Mouse (Mus musculus) CH12.LX (cell line): Measurements from ENCODE around the gene Galnt16. TPM values are rescaled to one million over a fixed set of nuclear protein-coding genes. Genes with fewer than 3 reads are reported as not detected.

ENCODE experiments used
- DNase-seq: peaks from one replicate; pipeline ENCODE4 v3.0.0-alpha.2; 2013; ENCODE audit errors: extremely low read depth
- H3K27ac ChIP-seq: 2 replicates; pipeline ENCODE4 v1.5.1; 2012; ENCODE audit warnings: low read depth, mild to moderate bottlenecking, control low read depth, moderate library complexity; ENCODE audit not compliant: insufficient read depth
- H3K27me3 ChIP-seq: replicated peaks from 2 replicates; pipeline ENCODE3; 2012; ENCODE audit warnings: inconsistent platforms
- H3K36me3 ChIP-seq, 2 experiments: replicated peaks in 1 of 2; 2 replicates each; pipeline versions ENCODE3 to v1.6.1; 2012; ENCODE audit warnings: inconsistent platforms in 1 of 2, low read length in 1 of 2, mild to moderate bottlenecking in 1 of 2, mixed read lengths in 1 of 2, moderate library complexity in 1 of 2; ENCODE audit not compliant: control insufficient read depth in 1 of 2, insufficient read depth in 1 of 2
- H3K4me1 ChIP-seq, 2 experiments: 2 replicates each; pipeline ENCODE4 v1.6.1; 2012; ENCODE audit warnings: inconsistent platforms in 1 of 2, moderate library complexity in 1 of 2; ENCODE audit not compliant: insufficient read depth in 2 of 2, control insufficient read depth in 1 of 2
- H3K4me2 ChIP-seq: 2 replicates; pipeline ENCODE4 v1.6.1; 2012; ENCODE audit warnings: low read depth, mild to moderate bottlenecking, control low read depth; ENCODE audit not compliant: poor library complexity, insufficient read depth, severe bottlenecking
- H3K4me3 ChIP-seq, 3 experiments: fragments of 150-350 bp in 1 of 3; sonication (generic) in 1 of 3; replicated peaks in 1 of 3; 2 replicates each; pipeline versions ENCODE3 to v1.5.1; 2011 to 2012; ENCODE audit warnings: low read depth in 2 of 3, low read length in 2 of 3, mild to moderate bottlenecking in 2 of 3, moderate library complexity in 2 of 3, control low read depth in 1 of 3, improper control_type of control experiment in 1 of 3, inconsistent platforms in 1 of 3, mixed read lengths in 1 of 3; ENCODE audit not compliant: poor library complexity in 1 of 3
- H3K79me2 ChIP-seq: replicated peaks from 2 replicates; pipeline ENCODE4 v1.6.1; 2012; ENCODE audit warnings: mild to moderate bottlenecking, moderate library complexity; ENCODE audit not compliant: control insufficient read depth, poor library complexity, insufficient read depth, severe bottlenecking; ENCODE audit errors: extremely low read depth
- H3K9ac ChIP-seq: 2 replicates; pipeline ENCODE4 v1.6.1; 2012; ENCODE audit warnings: low read depth, mild to moderate bottlenecking, control low read depth, moderate library complexity; ENCODE audit not compliant: insufficient read depth
- H3K9me3 ChIP-seq: replicated peaks from 2 replicates; pipeline ENCODE3; 2012; ENCODE audit warnings: low read length, inconsistent platforms, mixed read lengths
- CHD1 ChIP-seq: IDR thresholded peaks from 2 replicates; pipeline ENCODE4 v1.6.1; 2012; ENCODE audit warnings: low read depth, low read length, improper control_type of control experiment, inconsistent platforms
- CHD2 ChIP-seq: IDR thresholded peaks from 2 replicates; pipeline ENCODE4 v1.6.1; 2011; ENCODE audit warnings: low read length, improper control_type of control experiment
- CTCF ChIP-seq, 2 experiments: IDR thresholded peaks in 1 of 2; conservative IDR thresholded peaks in 1 of 2; 2 replicates each; pipeline ENCODE4 v1.5.1; 2011 to 2012; ENCODE audit warnings: low read depth in 2 of 2, low read length in 2 of 2, improper control_type of control experiment in 1 of 2, inconsistent platforms in 1 of 2, mild to moderate bottlenecking in 1 of 2, moderate library complexity in 1 of 2
- E2F4 ChIP-seq: IDR thresholded peaks from 2 replicates; pipeline ENCODE4 v1.6.1; 2011; ENCODE audit warnings: low read depth, low read length, improper control_type of control experiment; ENCODE audit not compliant: insufficient replicate concordance
- GABPA ChIP-seq: IDR thresholded peaks from 2 replicates; pipeline ENCODE4 v1.6.1; 2012; ENCODE audit warnings: low read depth, low read length, improper control_type of control experiment, inconsistent platforms; ENCODE audit not compliant: insufficient replicate concordance
- HCFC1 ChIP-seq: IDR thresholded peaks from 2 replicates; pipeline ENCODE4 v1.6.1; 2012; ENCODE audit warnings: low read depth, mild to moderate bottlenecking, inconsistent platforms, low read length, improper control_type of control experiment
- JUND ChIP-seq: conservative IDR thresholded peaks from 2 replicates; pipeline ENCODE4 v1.6.1; 2011; ENCODE audit warnings: low read depth, low read length, improper control_type of control experiment
- KAT2A ChIP-seq: IDR thresholded peaks from 2 replicates; pipeline ENCODE4 v1.6.1; 2012; ENCODE audit warnings: low read length, improper control_type of control experiment, inconsistent platforms; ENCODE audit not compliant: insufficient replicate concordance
- MAX ChIP-seq: IDR thresholded peaks from 2 replicates; pipeline ENCODE4 v1.6.1; 2011; ENCODE audit warnings: low read length, improper control_type of control experiment
- NRF1 ChIP-seq: IDR thresholded peaks from 2 replicates; pipeline ENCODE4 v1.6.1; 2014; ENCODE audit warnings: low read depth, mild to moderate bottlenecking, inconsistent platforms, low read length, improper control_type of control experiment, moderate library complexity
- PAX5 ChIP-seq: IDR thresholded peaks from 2 replicates; pipeline ENCODE4 v1.6.1; 2012; ENCODE audit warnings: low read length, inconsistent platforms, mixed read lengths
- POLR2A ChIP-seq: IDR thresholded peaks from 2 replicates; pipeline ENCODE4 v1.6.1; 2011; ENCODE audit warnings: low read depth, mild to moderate bottlenecking, improper control_type of control experiment, low read length
- RAD21 ChIP-seq: IDR thresholded peaks from 2 replicates; pipeline ENCODE4 v1.6.1; 2011; ENCODE audit warnings: low read depth, mild to moderate bottlenecking, low read length, improper control_type of control experiment, moderate library complexity
- RCOR1 ChIP-seq: conservative IDR thresholded peaks from 2 replicates; pipeline ENCODE4 v1.6.1; 2012; ENCODE audit warnings: low read depth, mild to moderate bottlenecking, inconsistent platforms, low read length, improper control_type of control experiment
- SIN3A ChIP-seq: IDR thresholded peaks from 2 replicates; pipeline ENCODE4 v1.6.1; 2012; ENCODE audit warnings: low read length, improper control_type of control experiment, inconsistent platforms
- SMC3 ChIP-seq: IDR thresholded peaks from 2 replicates; pipeline ENCODE4 v1.6.1; 2011; ENCODE audit warnings: low read depth, low read length, improper control_type of control experiment
- TBP ChIP-seq: conservative IDR thresholded peaks from 2 replicates; pipeline ENCODE4 v1.6.1; 2011; ENCODE audit warnings: low read depth, low read length, improper control_type of control experiment
- TCF12 ChIP-seq: IDR thresholded peaks from 2 replicates; pipeline ENCODE4 v1.6.1; 2014; ENCODE audit warnings: low read depth, mild to moderate bottlenecking, inconsistent platforms, low read length, improper control_type of control experiment
- UBTF ChIP-seq: IDR thresholded peaks from 2 replicates; pipeline ENCODE4 v1.6.1; 2012; ENCODE audit warnings: low read depth, mild to moderate bottlenecking, inconsistent platforms, low read length, improper control_type of control experiment, moderate library complexity
- USF1 ChIP-seq: IDR thresholded peaks from 2 replicates; pipeline ENCODE4 v1.6.1; 2014; ENCODE audit warnings: low read depth, mild to moderate bottlenecking, inconsistent platforms, low read length, improper control_type of control experiment
- USF2 ChIP-seq: conservative IDR thresholded peaks from 2 replicates; pipeline ENCODE4 v1.6.1; 2011; ENCODE audit warnings: low read depth, low read length, improper control_type of control experiment
- ZKSCAN1 ChIP-seq: IDR thresholded peaks from 2 replicates; pipeline ENCODE4 v1.6.1; 2012; ENCODE audit warnings: low read depth, inconsistent platforms, low read length, improper control_type of control experiment, borderline replicate concordance
- ZMIZ1 ChIP-seq: IDR thresholded peaks from 2 replicates; pipeline ENCODE4 v1.6.1; 2012; ENCODE audit warnings: low read depth, mild to moderate bottlenecking, inconsistent platforms, low read length, improper control_type of control experiment
- dilution Hi-C: fragments of 300-500 bp; cut with MboI; formaldehyde crosslinking; loops from 2 replicates; pipeline ENCODE4 v1.14.3; 2020; ENCODE audit warnings: low sequenced_read_pairs; ENCODE audit not compliant: extremely low pct_unique_long_range_greater_than_20kb, extremely low pct_ligation_motif_present
- in situ Hi-C: fragments of 300-500 bp; cut with MboI; formaldehyde crosslinking; loops from 3 replicates; pipeline ENCODE4 v1.14.3; 2019; ENCODE audit warnings: low sequenced_read_pairs, low pct_ligation_motif_present, low pct_unique_long_range_greater_than_20kb, mixed read lengths
- polyA plus RNA-seq: library from polyadenylated mRNA; unstranded; fragments of >175 nt; gene quantifications from 2 replicates; pipeline ENCODE4 v1.2.1, GENCODE M21; 2012; ENCODE audit warnings: low read depth; ENCODE audit not compliant: insufficient read length
- total RNA-seq, 2 experiments: library from RNA; depleted of rRNA; stranded (reverse); fragments of 300-350 nt in 1 of 2; fragments of >200 nt in 1 of 2; gene quantifications; 2 replicates each; pipeline ENCODE4 v1.2.3; 2012 to 2014

Galnt16 gene
- total and polyA plus RNA-seq, 3 experiments = not detected

DNA sequence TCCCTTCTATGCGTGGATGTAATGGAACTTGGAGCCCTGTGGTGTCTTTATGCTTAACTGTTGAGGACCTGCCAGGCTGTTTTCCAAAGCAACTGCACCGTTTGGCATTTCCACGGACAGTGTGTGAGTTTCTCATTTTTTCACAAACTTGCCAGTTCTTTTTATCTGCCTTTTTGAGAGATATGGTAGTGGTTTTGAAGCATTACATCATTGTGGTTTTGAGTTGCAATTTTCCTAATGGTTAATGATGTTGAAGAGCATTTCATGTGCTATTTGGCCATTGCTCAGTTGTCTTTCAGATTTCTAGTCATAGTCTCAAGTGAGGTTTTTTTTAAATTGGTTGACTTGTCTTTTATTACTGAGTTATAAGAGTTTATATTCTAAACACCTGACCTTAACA is 44.3 kb upstream of the Galnt16 start:
- H3K9me3 ChIP-seq = no peaks in the 10 kb centered on the region
- H3K27me3 ChIP-seq = no peaks in the 10 kb centered on the region
- no peak overlapping the region for H3K4me3 ChIP-seq
- H3K4me2 ChIP-seq = no peak overlapping the region
- peaks cover 6% of the 10 kb centered on the region; the same call in 1 of the 2 replicates for H3K79me2 ChIP-seq
- dilution Hi-C loops (no loop called here), in situ Hi-C loops (no loop called here)
- H3K4me1 ChIP-seq = peaks cover 0 to 23% of the 10 kb centered on the region in 2 experiments; a peak in 2 of 4 replicates
- H3K27ac ChIP-seq = no peak overlapping the region
- peaks cover 2 to 9% of the 10 kb centered on the region in 2 experiments for H3K36me3 ChIP-seq
- no peak for DNase-seq
- TF ChIP-seq CHD1 (no peak), MAX (no peak), USF2 (no peak), HCFC1 (no peak), ZKSCAN1 (no peak), SIN3A (no peak), CHD2 (no peak), JUND (no peak), RCOR1 (no peak), PAX5 (no peak), USF1 (no peak), SMC3 (no peak), TBP (no peak), GABPA (no peak), UBTF (no peak), TCF12 (no peak), ZMIZ1 (no peak), POLR2A (no peak)
- H3K9ac ChIP-seq = no peak overlapping the region

DNA sequence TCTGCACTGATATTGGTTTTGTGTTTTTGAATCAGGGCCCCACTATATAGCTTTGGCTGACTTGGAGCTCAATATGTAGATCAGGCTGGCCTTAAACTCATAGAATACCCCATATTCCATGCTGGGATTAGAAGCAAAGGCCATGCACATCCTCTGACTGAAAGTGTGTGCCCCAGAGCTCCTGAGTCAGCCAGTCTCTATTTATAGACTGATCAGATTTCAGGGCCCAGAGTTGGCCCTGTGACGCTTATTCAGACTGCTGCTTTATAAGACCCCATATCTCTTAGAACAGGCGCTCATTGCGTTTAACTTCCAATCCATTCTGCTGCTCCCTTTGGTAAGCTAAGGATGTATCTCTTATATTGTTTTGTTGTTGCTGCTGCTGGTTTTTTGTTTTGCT is 38.1 kb upstream of the Galnt16 start:
- TF ChIP-seq KAT2A (no peak), CHD2 (no peak), MAX (no peak), CTCF (conservative IDR thresholded peaks at IDR 0.05 in 1 of 2, IDR thresholded peaks at IDR 0.05 in 1 of 2; ENCODE audit: low read depth in 2 of 2, low read length in 2 of 2) (no peak), POLR2A (no peak), RAD21 (no peak), USF1 (no peak), JUND (no peak), ZKSCAN1 (no peak), NRF1 (no peak), ZMIZ1 (no peak), TCF12 (no peak), E2F4 (no peak)
- no peak for DNase-seq
- Histone ChIP-seq H3K9ac (no peak overlapping the region), H3K4me2 (no peak overlapping the region), H3K9me3 (no peaks in the 10 kb centered on the region), H3K27ac (no peak overlapping the region), H3K4me1 (no peaks in the 10 kb centered on the region), H3K36me3 (peaks cover 9 to 36% of the 10 kb centered on the region in 2 experiments), H3K79me2 (peaks cover 1% of the 10 kb centered on the region; the same call in 1 of the 2 replicates), H3K4me3 (no peak overlapping the region), H3K27me3 (no peaks in the 10 kb centered on the region)
- in situ Hi-C loops (no loop called here), dilution Hi-C loops (no loop called here)
